Mouse (Mus musculus) erythroblast, embryonic 14.5 days (primary cell): ENCODE measurements around the gene Cdc20. TPM values are rescaled to one million over a fixed set of nuclear protein-coding genes. Genes with fewer than 3 reads are reported as not detected.
A peak's percentile ranks its signal among the peaks of the same experiment; 100 is the strongest.

Experiments used
- H3K27me3 ChIP-seq: 2 replicates; pipeline ENCODE4 v1.6.1; 2012; ENCODE audit warnings: inconsistent platforms; ENCODE audit not compliant: control insufficient read depth
- H3K36me3 ChIP-seq: 2 replicates; pipeline ENCODE4 v1.6.1; 2012; ENCODE audit warnings: mild to moderate bottlenecking, inconsistent platforms; ENCODE audit not compliant: control insufficient read depth
- H3K4me1 ChIP-seq: 2 replicates; pipeline ENCODE4 v1.6.1; 2012; ENCODE audit warnings: inconsistent platforms; ENCODE audit not compliant: control insufficient read depth
- H3K4me3 ChIP-seq: replicated peaks from 2 replicates; pipeline ENCODE3; 2012; ENCODE audit warnings: moderate library complexity, mild to moderate bottlenecking, inconsistent platforms
- H3K9me3 ChIP-seq: 2 replicates; pipeline ENCODE4 v1.6.1; 2012; ENCODE audit warnings: low read length, inconsistent platforms, mixed read lengths; ENCODE audit not compliant: control insufficient read depth
- GATA1 ChIP-seq: IDR thresholded peaks from 2 replicates; pipeline ENCODE4 v1.6.1; 2012; ENCODE audit warnings: low read length, inconsistent platforms, mixed read lengths
- TAL1 ChIP-seq: IDR thresholded peaks from 3 replicates; pipeline ENCODE4 v1.6.1; 2012; ENCODE audit warnings: low read length, inconsistent platforms, mixed read lengths
- polyA plus RNA-seq: library from polyadenylated mRNA; stranded (reverse); fragments of >175 nt; gene quantifications from 2 replicates; pipeline ENCODE4 v1.2.3, GENCODE M21; 2012

Cdc20 gene
- polyA plus RNA-seq, 1 experiment, result 31.7 TPM

DNA sequence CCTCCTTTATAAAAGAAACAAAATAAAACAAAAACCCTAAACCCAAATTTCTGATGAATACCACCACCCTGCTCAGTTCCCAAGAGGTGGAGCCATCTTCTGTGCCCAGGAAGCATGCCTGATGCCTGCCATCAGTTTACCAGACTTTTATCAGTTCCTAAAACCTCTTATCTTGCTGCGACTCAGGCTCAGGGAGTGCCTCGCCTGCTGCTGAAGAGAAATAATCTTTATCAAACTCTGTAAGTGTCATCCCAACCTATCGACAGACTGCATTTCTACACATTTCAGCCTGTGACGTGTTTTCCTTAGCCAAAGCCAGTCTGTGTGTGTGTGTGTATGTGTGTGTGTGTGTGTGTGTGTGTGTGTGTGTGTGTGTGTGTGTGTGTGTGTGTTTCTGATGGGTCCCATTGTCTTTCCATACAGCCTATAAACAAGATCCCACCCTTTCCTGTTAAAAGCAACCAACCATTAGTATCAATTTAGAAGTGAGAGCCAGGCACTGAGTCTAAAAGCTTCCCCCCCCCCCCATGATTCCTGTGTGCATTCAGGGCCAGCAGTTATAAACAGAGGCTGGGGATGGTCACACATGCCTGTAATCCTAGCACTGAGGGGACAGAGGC lies 12.5 kb downstream of the Cdc20 start:
- TF ChIP-seq GATA1, result peak; percentile 92
- peak; percentile 60 for TF ChIP-seq TAL1
- H3K4me1 ChIP-seq, result peaks cover 74% of the 10 kb centered on the region
- H3K9me3 ChIP-seq, result no peaks in the 10 kb centered on the region
- H3K36me3 ChIP-seq, result peaks cover 51% of the 10 kb centered on the region
- no peaks in the 10 kb centered on the region for H3K27me3 ChIP-seq
- peak overlapping the region; percentile 8 for H3K4me3 ChIP-seq

DNA sequence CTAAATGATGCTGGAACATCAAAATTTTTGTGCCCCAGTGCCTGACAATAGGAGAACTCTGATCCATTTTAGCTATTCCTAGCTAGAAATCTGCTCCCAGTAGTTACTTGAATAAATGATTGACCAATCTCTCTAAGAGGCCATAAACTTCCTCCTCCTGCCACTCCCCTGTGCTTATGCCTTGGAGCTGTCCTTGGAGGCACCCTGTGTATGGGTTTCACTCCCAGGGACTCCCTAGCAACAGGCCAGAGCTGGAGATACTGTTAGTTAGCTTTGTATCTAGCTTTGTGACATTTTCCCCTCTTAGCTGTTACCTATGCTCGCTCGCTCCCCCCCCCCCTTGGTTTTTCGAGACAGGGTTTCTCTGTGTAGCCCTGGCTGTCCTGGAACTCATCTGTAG lies 15.8 kb downstream of the Cdc20 start:
- peaks cover 66% of the 10 kb centered on the region for H3K36me3 ChIP-seq
- TF ChIP-seq GATA1, result no peak
- no peak for TF ChIP-seq TAL1
- H3K9me3 ChIP-seq, result no peaks in the 10 kb centered on the region
- no peaks in the 10 kb centered on the region for H3K27me3 ChIP-seq
- H3K4me1 ChIP-seq, result peaks cover 46% of the 10 kb centered on the region
- H3K4me3 ChIP-seq, result no peak overlapping the region

DNA sequence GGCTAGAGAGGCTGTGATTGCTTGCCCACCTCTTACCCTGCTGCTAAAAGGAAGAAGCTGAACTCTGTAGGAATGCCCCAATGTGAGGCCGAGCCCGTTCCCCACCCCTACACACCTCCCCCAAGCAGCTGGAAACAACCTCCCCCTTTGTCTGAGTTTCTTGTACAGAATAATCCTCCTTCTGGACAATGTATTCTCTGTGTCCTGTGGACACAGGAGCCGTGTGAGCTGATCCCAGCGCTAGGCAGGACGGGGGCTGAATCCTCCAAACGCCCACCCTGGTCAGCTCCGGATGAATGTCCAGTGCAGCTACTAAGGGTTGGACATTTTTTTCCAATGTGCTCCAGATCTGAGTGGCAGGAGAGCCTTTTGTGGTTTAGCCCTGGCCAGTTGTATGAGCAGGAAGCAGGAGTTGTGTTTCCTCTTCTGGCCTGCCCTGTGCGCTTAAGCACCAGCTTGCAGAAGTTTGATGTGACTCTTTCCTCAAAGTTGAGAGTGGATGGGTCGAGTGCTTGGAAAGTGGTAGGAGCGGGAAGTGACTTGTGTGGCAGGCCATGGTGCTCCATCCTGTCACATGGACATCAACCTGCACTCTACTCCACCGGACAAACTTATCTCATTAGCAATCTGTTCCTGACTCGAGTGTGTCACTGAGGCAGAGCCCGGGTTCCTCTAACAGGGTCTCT lies 19.9 kb downstream of the Cdc20 start:
- TF ChIP-seq TAL1 (no peak), GATA1 (no peak)
- H3K36me3 ChIP-seq, result peaks cover 90% of the 10 kb centered on the region
- no peak overlapping the region for H3K4me3 ChIP-seq
- no peaks in the 10 kb centered on the region for H3K9me3 ChIP-seq
- no peaks in the 10 kb centered on the region for H3K27me3 ChIP-seq
- H3K4me1 ChIP-seq, result peaks cover 13% of the 10 kb centered on the region

- TF ChIP-seq GATA1 (no peak), TAL1 (no peak)
- H3K4me1 ChIP-seq, result peaks cover 14% of the 10 kb centered on the region
- H3K27me3 ChIP-seq, result no peaks in the 10 kb centered on the region
- peaks cover 94% of the 10 kb centered on the region for H3K36me3 ChIP-seq
- H3K4me3 ChIP-seq, result no peak overlapping the region
- H3K9me3 ChIP-seq, result no peaks in the 10 kb centered on the region
Observed at GRCm38 (mm10) chr4:118416329-118416728, 20.8 kb downstream of the Cdc20 start.

GRCm38 (mm10) chr4:118415779-118416178 lies 21.4 kb downstream of the Cdc20 start:
- Histone ChIP-seq H3K27me3 (no peaks in the 10 kb centered on the region), H3K9me3 (no peaks in the 10 kb centered on the region), H3K4me3 (no peak overlapping the region), H3K36me3 (peaks cover 95% of the 10 kb centered on the region), H3K4me1 (peaks cover 17% of the 10 kb centered on the region)
- TF ChIP-seq TAL1 (no peak), GATA1 (no peak)

- H3K4me1 ChIP-seq, result peaks cover 22% of the 10 kb centered on the region
- TF ChIP-seq GATA1 (no peak), TAL1 (no peak)
Observed at GRCm38 (mm10) chr4:118413553-118413952, 23.6 kb downstream of the Cdc20 start.

DNA sequence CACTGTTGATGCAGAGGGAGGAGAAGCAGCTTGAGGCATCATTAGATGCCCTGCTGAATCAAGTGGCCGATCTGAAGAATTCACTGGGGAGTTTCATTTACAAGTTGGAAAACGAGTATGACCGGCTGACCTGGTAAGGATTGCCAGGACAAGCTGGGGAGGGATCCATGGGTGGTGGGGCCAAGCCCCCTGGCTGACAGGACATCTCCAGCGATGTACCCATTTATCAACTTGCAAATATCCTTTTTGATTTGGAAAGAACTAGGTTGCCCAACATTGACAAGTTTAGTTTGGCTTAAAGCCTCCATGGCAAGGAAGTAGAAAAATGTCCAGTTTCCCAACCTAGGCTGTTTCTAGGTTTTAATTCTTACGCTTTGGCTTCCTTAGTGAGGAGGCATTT lies 26.3 kb downstream of the Cdc20 start:
- Histone ChIP-seq H3K27me3 (no peaks in the 10 kb centered on the region), H3K4me1 (peaks cover 37% of the 10 kb centered on the region), H3K4me3 (peak overlapping the region; percentile 89), H3K36me3 (peaks cover 69% of the 10 kb centered on the region), H3K9me3 (no peaks in the 10 kb centered on the region)
- TF ChIP-seq TAL1 (no peak), GATA1 (no peak)

More at GRCm38 (mm10) chr4:118413553-118413952, 23.6 kb downstream of the Cdc20 start:
- Histone ChIP-seq H3K27me3 (no peaks in the 10 kb centered on the region), H3K9me3 (no peaks in the 10 kb centered on the region), H3K4me3 (no peak overlapping the region), H3K36me3 (peaks cover 83% of the 10 kb centered on the region)

- TF ChIP-seq TAL1 (no peak), GATA1 (no peak)
Observed at GRCm38 (mm10) chr4:118409142-118409900, 27.8 kb downstream of the Cdc20 start, which contains the start of the genes Szt2 and Med8. Gene Szt2 (minus strand): TSS chr4:118409273. Gene Med8 (plus strand): TSS chr4:118409337.

GRCm38 (mm10) chr4:118402701-118403100 lies 34.5 kb downstream of the Cdc20 start:
- H3K4me1 ChIP-seq, result peaks cover 36% of the 10 kb centered on the region
- H3K36me3 ChIP-seq, result peaks cover 82% of the 10 kb centered on the region
- TF ChIP-seq TAL1 (no peak), GATA1 (no peak)

More at GRCm38 (mm10) chr4:118409142-118409900, 27.8 kb downstream of the Cdc20 start, which contains the start of the genes Szt2 and Med8:
- Histone ChIP-seq H3K9me3 (no peaks in the 10 kb centered on the region), H3K27me3 (no peaks in the 10 kb centered on the region), H3K36me3 (peaks cover 66% of the 10 kb centered on the region), H3K4me1 (peaks cover 39% of the 10 kb centered on the region), H3K4me3 (peak within 1 kb of the TSS; percentile 89)

More at GRCm38 (mm10) chr4:118402701-118403100, 34.5 kb downstream of the Cdc20 start:
- Histone ChIP-seq H3K4me3 (no peak overlapping the region), H3K27me3 (no peaks in the 10 kb centered on the region), H3K9me3 (no peaks in the 10 kb centered on the region)
